Mouse (Mus musculus) R1 (cell line): ENCODE measurements around the gene Iqcj.

Experiments
- DNase-seq: peaks from one replicate; pipeline ENCODE4 v3.0.0-alpha.2; 2018; ENCODE audit warnings: low read depth, low spot score

Iqcj gene

DNA sequence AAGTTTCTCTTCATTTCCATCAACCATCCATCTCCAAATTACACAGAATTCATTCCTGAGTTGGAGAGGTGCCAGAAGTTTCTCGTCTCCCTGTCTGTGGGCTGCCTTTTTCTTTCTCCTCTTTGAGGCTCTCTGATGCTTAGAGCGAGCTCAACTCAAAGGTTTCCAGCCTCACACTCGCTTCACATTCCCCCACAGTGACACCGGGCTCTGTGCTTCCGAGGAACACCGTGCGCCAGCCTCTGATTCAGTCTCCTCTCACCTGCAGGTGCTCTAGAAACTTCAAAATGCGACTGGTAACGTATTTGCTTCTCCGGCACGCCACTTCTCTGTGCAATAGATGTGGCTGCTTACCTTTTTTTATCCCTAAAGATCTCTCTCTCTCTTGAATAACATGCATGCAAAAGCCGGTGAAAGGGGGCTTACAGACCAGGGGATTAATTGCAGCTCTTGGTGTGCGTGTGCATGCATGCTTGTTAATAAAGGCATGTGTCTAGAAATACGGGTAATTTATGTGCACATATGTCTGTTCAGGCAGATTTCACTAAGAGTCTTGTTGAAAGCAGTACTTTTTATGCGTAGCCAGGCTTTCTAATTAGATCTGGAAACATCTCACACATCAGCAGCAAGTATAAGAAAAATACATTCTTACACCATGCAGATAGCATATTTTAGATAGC lies at the start of gene Iqcj, which contains the start of gene Iqschfp:
Iqcj (plus strand) TSS at position 195 of the 680 bp plus-strand sequence.
Iqschfp (plus strand) TSS at position 207 of the 680 bp plus-strand sequence.
- no peak for DNase-seq

DNA sequence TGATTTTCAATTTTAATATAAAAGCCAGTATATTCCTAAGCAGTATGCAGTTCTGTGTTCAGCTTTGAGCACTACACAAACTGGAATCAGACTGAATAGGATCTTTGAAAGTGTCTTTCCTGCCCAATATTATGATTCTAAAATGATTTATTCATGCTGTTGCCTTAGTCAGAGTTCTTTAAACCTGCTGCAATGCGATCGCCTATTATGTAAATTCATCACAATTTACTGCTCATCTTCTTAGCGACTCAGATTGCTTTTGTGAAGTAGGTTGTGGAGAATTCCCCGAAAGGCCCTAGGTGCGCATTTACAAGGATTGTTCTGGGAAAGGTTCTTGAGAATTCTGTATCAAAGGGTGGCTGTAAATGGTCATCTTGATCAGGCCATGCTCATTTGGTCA lies 39.6 kb upstream of the Iqcj start:
- no peak for DNase-seq

DNA sequence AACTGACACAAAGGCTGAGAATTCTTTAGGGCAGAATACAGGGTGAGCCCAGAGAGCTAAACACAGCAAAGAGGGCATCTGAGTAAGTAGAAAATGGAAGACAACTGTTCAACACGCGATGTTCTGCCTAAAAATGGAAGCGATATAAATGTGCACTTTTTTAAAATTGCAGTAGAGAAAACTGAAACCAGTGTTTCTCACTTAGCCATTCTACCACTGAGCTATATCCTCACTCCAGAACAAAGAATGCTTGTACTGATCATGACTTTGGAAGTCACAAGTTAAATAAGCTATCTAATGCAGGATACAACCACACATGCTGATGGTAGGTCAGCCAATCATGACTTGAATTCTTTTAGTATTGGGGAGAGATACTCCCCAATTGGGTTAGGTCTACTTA lies 30.5 kb upstream of the Iqcj start:
- DNase-seq = no peak

GRCm38 (mm10) chr3:67867420-67868065 lies 24.5 kb upstream of the Iqcj start:
- no peak for DNase-seq

DNA sequence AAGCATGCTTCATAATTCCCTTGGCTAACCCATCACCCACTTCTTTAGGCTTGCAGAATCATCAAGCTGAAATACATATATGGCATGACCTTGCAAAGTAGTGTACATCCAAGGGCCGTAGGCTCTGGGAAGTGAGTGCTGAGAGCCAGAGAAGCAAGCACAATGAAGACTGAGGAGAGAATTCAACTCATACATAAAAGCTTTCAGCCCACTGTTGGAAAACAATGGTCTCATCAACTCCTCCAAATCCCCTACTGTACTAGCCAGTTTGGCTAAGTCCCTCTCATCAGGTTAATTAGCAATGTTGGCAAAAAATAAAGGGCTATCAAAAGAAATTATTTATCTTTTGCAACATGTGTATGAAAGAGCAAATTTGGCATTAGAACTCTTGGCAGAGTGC lies 22.6 kb upstream of the Iqcj start:
- no peak for DNase-seq

GRCm38 (mm10) chr3:67877253-67877652 lies 14.8 kb upstream of the Iqcj start:
- no peak for DNase-seq

GRCm38 (mm10) chr3:67884335-67884734 lies 7.7 kb upstream of the Iqcj start:
- DNase-seq = no peak

DNA sequence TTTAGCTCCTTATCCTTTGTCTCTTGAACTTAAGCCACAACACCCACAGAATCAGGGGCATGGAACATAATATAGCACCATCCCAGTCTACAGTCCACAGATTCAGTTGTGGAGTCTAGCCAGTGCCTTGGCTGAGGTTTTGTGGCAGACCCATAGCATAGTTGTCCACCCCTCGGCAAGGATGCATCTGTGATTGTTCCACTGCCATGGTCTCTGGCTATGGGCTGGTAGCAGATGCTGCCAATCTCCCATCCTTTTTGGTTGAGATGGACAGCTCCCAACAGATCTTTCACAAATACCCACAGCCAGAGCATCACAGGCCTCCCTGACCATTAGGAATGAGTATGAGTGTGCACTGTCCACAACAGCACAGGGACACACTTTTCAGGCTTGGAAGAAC lies 5.8 kb upstream of the Iqcj start:
- DNase-seq = no peak

DNA sequence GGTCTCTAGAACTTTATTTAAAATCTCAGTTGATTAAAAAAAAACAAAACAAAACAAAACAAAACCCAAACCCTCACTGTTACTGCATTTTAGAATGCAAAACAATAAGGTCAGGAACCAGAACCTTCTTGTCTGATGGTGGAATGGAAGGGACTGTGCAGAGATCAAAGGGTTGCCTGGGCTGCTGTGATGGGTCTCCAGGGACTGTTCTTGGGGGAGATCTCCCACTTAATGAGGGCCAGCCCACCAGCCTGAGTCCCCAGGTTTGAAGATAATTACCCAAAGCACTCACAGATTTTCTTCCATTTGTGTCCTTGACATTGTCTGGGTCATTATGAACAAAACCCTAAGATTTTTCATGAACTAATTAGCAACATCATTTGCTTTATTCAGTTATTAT lies 4.8 kb upstream of the Iqcj start:
- DNase-seq = no peak

GRCm38 (mm10) chr3:67892768-67893167 lies 748 bp downstream of the Iqcj start:
- DNase-seq = no peak

- DNase-seq = no peak
Measured at GRCm38 (mm10) chr3:67902517-67902916, 10.5 kb downstream of the Iqcj start.

GRCm38 (mm10) chr3:67908586-67908985 lies 16.6 kb downstream of the Iqcj start:
- DNase-seq = no peak

GRCm38 (mm10) chr3:67918098-67918497 lies 26.1 kb downstream of the Iqcj start:
- DNase-seq = no peak

- DNase-seq = no peak
Measured at GRCm38 (mm10) chr3:67918634-67919259, 26.7 kb downstream of the Iqcj start.

GRCm38 (mm10) chr3:67923095-67923494 lies 31.1 kb downstream of the Iqcj start:
- no peak for DNase-seq

DNA sequence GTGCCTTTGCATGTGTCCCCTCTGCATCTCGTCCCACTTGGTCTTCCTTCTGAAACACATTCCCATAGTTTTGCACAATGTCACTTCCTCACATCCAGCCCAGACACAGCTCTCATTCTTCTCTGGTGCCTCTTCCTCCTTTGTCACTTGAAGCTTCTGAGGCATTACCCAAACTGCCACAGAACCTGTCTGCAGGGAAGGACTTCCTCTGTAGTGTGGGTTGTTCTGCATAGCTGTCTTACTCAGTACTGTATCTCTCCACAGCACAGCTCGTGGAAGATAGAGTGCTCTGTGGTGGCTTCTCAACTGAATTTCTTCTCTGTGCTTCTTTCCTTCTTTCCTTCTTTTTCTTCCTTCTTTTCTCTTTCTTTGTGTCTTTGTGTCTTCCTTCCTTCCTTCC lies 33.4 kb downstream of the Iqcj start:
- no peak for DNase-seq

GRCm38 (mm10) chr3:67930424-67931133 lies 38.6 kb downstream of the Iqcj start:
- no peak for DNase-seq

GRCm38 (mm10) chr3:67931181-67931580 lies 39.2 kb downstream of the Iqcj start:
- DNase-seq = no peak

DNA sequence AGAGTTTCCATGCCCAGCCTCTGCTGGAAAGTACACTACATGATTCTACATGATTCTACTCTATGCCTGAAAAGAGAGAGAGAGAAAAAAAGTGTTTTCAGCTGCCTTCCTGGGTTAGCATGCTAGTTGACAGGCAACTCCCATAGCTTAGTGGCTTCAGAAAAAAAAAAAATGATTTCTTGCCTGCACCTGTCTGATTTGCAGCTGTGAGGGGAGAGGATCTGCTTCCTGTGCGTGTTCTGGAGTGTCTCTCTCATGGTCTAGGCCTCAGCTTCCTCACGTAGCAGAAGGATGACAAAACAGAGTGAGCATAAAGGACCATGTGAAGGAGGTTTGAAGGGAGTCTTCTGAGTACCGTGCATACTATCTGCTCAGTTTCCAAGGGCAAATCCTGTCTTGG lies 39.9 kb downstream of the Iqcj start:
- DNase-seq = no peak

- no peak for DNase-seq
Measured at GRCm38 (mm10) chr3:67935829-67936228, 43.8 kb downstream of the Iqcj start.

DNA sequence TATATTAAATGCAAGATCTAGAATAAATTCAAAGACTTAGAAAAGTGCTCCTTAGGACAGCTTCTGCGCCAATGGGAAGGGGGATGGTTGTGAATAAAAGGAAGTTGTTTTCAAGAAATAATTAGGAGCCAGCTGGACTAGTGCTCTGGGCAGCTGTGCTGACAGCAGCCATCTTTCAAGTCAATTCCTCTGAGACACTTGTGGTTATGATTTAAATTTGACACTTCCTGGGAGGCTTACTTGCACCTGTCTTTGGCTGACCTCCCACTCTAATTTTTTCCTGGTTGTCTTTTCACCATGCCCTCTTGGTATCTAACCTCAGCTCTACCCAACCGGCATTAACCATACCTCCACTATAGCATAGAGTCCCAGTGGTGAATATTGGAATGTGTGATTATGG lies 55.0 kb downstream of the Iqcj start:
- no peak for DNase-seq

- DNase-seq = no peak
Measured at GRCm38 (mm10) chr3:67952517-67952940, 60.5 kb downstream of the Iqcj start.
